Mouse (Mus musculus) lung, postnatal 0 days (tissue): ENCODE measurements at regions not wholly inside any gene's neighbourhood (a gene's known extent, or its start where the extent isn't known, plus 50 kb on each side); places are given as distances from the start of the nearest gene placed in this dataset.

Experiments used
- CTCF ChIP-seq: IDR thresholded peaks from 2 replicates; pipeline ENCODE4 v1.5.1; 2016; ENCODE audit warnings: antibody characterized with exemption, mild to moderate bottlenecking
- EP300 ChIP-seq: IDR thresholded peaks from 2 replicates; pipeline ENCODE4 v1.6.1; 2016; ENCODE audit warnings: antibody characterized with exemption, mild to moderate bottlenecking, control low read depth

- TF ChIP-seq CTCF (no peak), EP300 (no peak)
Observed at GRCm38 (mm10) chr12:12520311-12520852, 258.4 kb downstream of the Fam49a start.
